In genomic region chr14:45497116-45497515, GRCm38 (mm10) we compare ENCODE assay signal across 24 mouse cellular contexts. TPM values are rescaled to one million over a fixed set of nuclear protein-coding genes. Genes with fewer than 3 reads are reported as not detected.
"Had no signal": no experiment of that assay in that cellular context is flagged by ENCODE, and none has a peak within 500 bp of the region (broad histone marks: within the 10 kb centered on the region; RNA-seq: fewer than 3 reads in every experiment).

No protein-coding gene starts in this region.

- H3K9me3 ChIP-seq: heart, embryonic 13.5 days; heart, embryonic 15.5 days; hindbrain, embryonic 13.5 days; hindbrain, embryonic 15.5 days; limb, embryonic 10.5 days; liver, embryonic 15.5 days had no signal

- DNase-seq: gastrocnemius, postnatal 14 days; gastrocnemius, postnatal 36 days; heart, adult 18-20 months; heart, postnatal 14 days; heart, postnatal 36 days; kidney, adult 11 months; kidney, adult 2 months; kidney, postnatal 10 days; kidney, postnatal 25 days; kidney, postnatal 4 days; layer of hippocampus, adult 9-11 months; layer of hippocampus, postnatal 36 days; liver; liver, embryonic 13.5 days; liver, postnatal 0 days had no signal

- H3K4me1 ChIP-seq: limb, embryonic 10.5 days; limb, embryonic 12.5 days; liver, embryonic 13.5 days; liver, embryonic 15.5 days had no signal

- H3K27me3 ChIP-seq: heart, embryonic 13.5 days; heart, embryonic 15.5 days; hindbrain, embryonic 13.5 days; hindbrain, embryonic 15.5 days; limb, embryonic 12.5 days; liver, embryonic 13.5 days; liver, embryonic 15.5 days had no signal

- H3K36me3 ChIP-seq: hindbrain, embryonic 15.5 days; liver, embryonic 15.5 days had no signal

- H3K27ac ChIP-seq: heart, embryonic 13.5 days; heart, embryonic 15.5 days; hindbrain, embryonic 13.5 days; hindbrain, embryonic 15.5 days; hindbrain, postnatal 0 days; limb, embryonic 10.5 days; limb, embryonic 12.5 days; liver, embryonic 13.5 days; liver, embryonic 15.5 days had no signal

- H3K9ac ChIP-seq: heart, embryonic 13.5 days; heart, embryonic 15.5 days; hindbrain, embryonic 13.5 days; hindbrain, embryonic 15.5 days; limb, embryonic 12.5 days; liver, embryonic 13.5 days; liver, embryonic 15.5 days; liver, postnatal 0 days had no signal

- H3K4me3 ChIP-seq: heart, embryonic 13.5 days; heart, embryonic 15.5 days; hindbrain, embryonic 13.5 days; hindbrain, embryonic 15.5 days; limb, embryonic 10.5 days; limb, embryonic 12.5 days; liver, embryonic 13.5 days; liver, embryonic 15.5 days had no signal

RNA-seq across cellular contexts. Expression of gene Fermt2, which starts 32.8 kb away (rescaled TPM):
- total RNA-seq: hematopoietic stem cell, adult 5-6 weeks had no signal
